Mouse (Mus musculus) embryonic facial prominence, embryonic 12.5 days (tissue): ENCODE data around the gene Sf3a3. TPM values are rescaled to one million over a fixed set of nuclear protein-coding genes. Genes with fewer than 3 reads are reported as not detected.

ENCODE experiments used
- ATAC-seq: fragments of 200-750 bp; cut with Nextera tagmentation; 2 replicates; pipeline ENCODE4 v1.8.0; 2017; ENCODE audit not compliant: insufficient number of reproducible peaks, insufficient read depth, low FRiP score, low TSS enrichment
- H3K27ac ChIP-seq: fragments of 300-500 bp; sonication (generic); 2 replicates; pipeline ENCODE4 v1.5.1; 2016; ENCODE audit warnings: mild to moderate bottlenecking
- H3K27me3 ChIP-seq: fragments of 300-500 bp; sonication (generic); 2 replicates; pipeline ENCODE4 v1.6.1; 2016; ENCODE audit warnings: mild to moderate bottlenecking, moderate library complexity
- H3K36me3 ChIP-seq: fragments of 300-500 bp; sonication (generic); 2 replicates; pipeline ENCODE4 v1.6.1; 2016; ENCODE audit warnings: mild to moderate bottlenecking
- H3K4me1 ChIP-seq: fragments of 300-500 bp; sonication (generic); 2 replicates; pipeline ENCODE4 v1.6.1; 2016
- H3K4me2 ChIP-seq: fragments of 300-500 bp; sonication (generic); replicated peaks from 2 replicates; pipeline ENCODE4 v1.6.1; 2016; ENCODE audit warnings: mild to moderate bottlenecking, moderate library complexity
- H3K4me3 ChIP-seq: fragments of 300-500 bp; sonication (generic); 2 replicates; pipeline ENCODE4 v1.5.1; 2016; ENCODE audit warnings: mild to moderate bottlenecking
- H3K9ac ChIP-seq: fragments of 300-500 bp; sonication (generic); 2 replicates; pipeline ENCODE4 v1.6.1; 2016; ENCODE audit warnings: mild to moderate bottlenecking, moderate library complexity
- H3K9me3 ChIP-seq: fragments of 300-500 bp; sonication (generic); 2 replicates; pipeline ENCODE4 v1.6.1; 2016; ENCODE audit warnings: mild to moderate bottlenecking, moderate library complexity
- WGBS: fragments of 180-500 bp; shearing (Covaris S2); methylation state at CpG from one replicate; pipeline ENCODE4 v1.1.7; 2016; 5-methylcytosine and 5-hydroxymethylcytosine counted together
- polyA plus RNA-seq: library from polyadenylated mRNA; unstranded; fragments of >200 nt; fragmentation: Nextera tagmentation; extraction: Ambion mirVana; gene quantifications from 2 replicates; pipeline ENCODE4 v1.2.1, GENCODE M21; 2016

Gene Sf3a3
- polyA plus RNA-seq, 1 experiment from 2014 or later, result 210 TPM

DNA sequence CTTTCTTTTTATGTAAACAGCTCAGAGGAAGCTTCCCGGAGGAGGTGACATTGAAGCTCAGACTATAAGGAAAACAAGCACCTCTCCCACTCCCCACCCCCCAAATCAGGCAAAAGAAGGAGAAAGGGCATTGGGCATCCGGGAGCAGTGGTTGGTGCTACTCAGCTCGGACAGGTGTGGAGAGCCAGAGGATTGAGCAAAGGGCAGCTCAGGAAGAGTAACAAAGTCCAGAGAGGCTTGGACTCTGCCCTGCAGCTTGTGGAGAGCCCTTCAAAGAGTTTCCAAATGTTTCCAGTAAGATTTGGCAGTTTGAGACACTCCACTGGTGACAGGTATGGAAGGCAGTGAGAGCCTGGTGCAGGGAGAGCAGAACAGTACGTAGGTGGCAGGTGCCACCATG lies 33.3 kb downstream of the Sf3a3 start:
- WGBS, result 59% methylated on average over 4 of the region's 4 CpGs
- no peak for ATAC-seq
- no peaks in the 10 kb centered on the region for H3K27me3 ChIP-seq

DNA sequence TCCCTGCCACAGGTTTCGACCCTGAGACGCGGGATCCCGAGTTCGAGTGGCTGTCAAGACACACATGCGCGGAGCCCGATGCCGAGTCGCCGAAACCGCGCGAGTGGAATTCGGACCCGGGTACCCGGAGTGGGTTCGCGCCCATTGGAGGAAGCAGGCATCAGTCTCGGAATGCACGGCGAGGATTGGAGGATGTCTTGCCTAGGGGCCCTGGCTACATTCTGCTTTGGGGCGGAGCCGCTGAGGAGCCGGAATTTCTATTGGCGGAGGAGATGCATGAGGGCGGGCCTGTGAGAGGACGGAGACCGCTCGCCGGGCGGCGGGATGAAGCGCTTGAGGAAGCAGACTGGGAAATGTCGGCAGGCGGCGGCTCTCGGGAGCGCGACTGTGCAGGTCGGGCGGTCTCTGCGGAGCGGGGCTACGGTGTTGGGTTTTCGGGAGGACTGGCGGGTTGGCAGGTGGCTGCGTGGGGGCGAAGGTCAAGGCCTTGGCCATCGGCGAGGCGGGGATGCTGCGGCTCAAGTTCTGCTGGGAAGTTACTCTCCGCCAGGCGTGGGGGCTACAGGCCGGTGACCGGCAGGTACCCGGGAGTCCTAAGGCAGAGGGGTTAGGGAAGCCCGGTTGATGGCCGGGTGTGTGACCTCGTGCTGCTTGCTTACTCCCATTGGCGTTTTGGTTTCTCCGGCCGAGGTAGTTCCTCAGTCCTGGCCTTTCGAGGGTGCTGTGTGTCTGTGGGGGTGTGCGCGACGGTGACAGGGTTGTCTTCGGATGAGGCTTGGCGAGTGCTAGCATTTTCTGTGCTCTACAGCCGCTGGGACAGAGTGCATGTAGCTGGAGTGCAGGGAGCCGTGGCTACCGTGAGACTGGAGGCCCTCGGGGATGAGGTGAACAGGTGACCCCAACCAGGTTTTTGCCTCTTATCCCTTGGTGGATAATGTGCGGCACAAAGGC lies 37.0 kb downstream of the Sf3a3 start:
- H3K27ac ChIP-seq, result no peak overlapping the region
- no peaks in the 10 kb centered on the region for H3K27me3 ChIP-seq
- H3K9ac ChIP-seq, result peak overlapping the region; percentile 80
- H3K4me3 ChIP-seq, result peak overlapping the region; percentile 79
- no peaks in the 10 kb centered on the region for H3K9me3 ChIP-seq
- peak; percentile 98 for ATAC-seq
- H3K4me1 ChIP-seq, result peaks cover 26% of the 10 kb centered on the region
- peak overlapping the region; percentile 96 for H3K4me2 ChIP-seq
- WGBS, result under 1% methylated on average over 75 of the region's 75 CpGs
- no peaks in the 10 kb centered on the region for H3K36me3 ChIP-seq

More for the DNA sequence above, 33.3 kb downstream of the Sf3a3 start:
- Histone ChIP-seq H3K9me3 (no peaks in the 10 kb centered on the region), H3K4me1 (peaks cover 17% of the 10 kb centered on the region), H3K9ac (no peak overlapping the region), H3K27ac (no peak overlapping the region), H3K36me3 (no peaks in the 10 kb centered on the region), H3K4me2 (no peak overlapping the region), H3K4me3 (no peak overlapping the region)

DNA sequence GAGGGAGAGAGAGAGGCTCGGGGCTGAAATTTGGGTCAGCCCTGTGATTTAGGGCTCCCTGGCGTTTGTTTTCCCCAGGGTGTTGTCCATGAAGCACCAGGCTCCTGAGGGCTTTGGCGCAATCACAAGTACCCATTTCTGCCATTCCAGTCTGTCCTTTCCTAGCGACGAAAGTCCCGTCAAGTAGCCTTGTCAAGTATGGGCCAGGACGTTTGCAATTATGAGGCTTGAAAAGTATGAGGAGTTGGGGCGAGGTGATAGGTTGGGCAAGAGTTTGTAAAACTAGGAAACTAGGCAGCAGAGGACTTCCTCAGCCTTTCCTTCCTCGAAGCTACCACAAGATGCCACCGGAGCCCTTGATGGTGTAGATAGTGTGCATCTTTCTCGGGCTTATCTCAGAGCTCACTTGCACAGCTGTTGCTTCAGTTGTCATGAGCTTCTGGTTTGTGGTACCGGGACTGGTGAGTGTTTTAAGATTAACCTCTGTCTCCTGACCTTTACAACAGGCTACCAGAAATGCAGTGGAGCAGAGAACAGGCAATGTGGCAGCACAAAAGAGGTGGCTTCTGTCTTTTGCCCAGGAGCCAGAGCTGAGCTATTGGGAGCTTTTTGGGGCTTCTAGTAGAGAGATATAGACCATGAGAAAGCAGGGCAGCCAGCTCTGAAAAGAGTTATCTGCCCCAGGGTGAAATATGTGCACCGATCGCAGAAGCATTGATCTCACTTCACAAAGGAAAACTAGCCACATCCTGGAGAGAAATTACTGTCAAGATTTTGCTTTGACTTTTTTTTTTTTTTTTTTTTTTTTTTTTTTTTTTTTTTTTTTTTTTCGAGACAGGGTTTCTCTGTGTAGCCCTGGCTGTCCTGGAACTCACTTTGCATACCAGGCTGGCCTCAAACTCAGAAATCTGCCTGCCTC lies 38.0 kb downstream of the Sf3a3 start:
- Histone ChIP-seq H3K4me1 (peaks cover 26% of the 10 kb centered on the region), H3K9me3 (no peaks in the 10 kb centered on the region), H3K4me3 (peak overlapping the region; percentile 79), H3K4me2 (peak overlapping the region; percentile 96), H3K27me3 (no peaks in the 10 kb centered on the region), H3K36me3 (no peaks in the 10 kb centered on the region), H3K9ac (peak overlapping the region; percentile 80), H3K27ac (no peak overlapping the region)
- WGBS, result 14% methylated on average over 15 of the region's 15 CpGs
- no peak for ATAC-seq

DNA sequence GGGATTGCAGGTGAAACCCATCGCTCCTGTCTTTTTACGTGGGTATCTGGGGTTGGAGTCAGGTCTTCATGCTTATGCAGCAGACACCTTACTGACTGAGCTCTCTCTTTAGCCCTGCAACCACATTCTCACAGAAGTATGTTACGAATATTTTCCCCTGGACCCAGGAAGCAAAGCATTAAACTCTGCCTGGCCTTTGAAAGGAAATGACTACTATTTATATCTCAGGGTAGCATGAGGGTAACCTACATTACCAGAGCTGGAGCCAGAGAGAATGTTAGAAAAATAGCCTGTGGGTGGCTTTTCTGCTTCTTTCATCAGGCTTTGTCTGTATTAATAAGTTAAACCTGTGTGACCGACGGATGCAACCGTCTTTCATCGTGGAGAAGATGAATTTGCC lies 41.0 kb downstream of the Sf3a3 start:
- no peak overlapping the region for H3K9ac ChIP-seq
- no peaks in the 10 kb centered on the region for H3K9me3 ChIP-seq
- no peak for ATAC-seq
- H3K4me3 ChIP-seq, result no peak overlapping the region
- H3K4me1 ChIP-seq, result peaks cover 24% of the 10 kb centered on the region
- no peak overlapping the region for H3K4me2 ChIP-seq
- H3K27ac ChIP-seq, result no peak overlapping the region
- H3K36me3 ChIP-seq, result no peaks in the 10 kb centered on the region
- no peaks in the 10 kb centered on the region for H3K27me3 ChIP-seq
- WGBS, result 54% methylated on average over 7 of the region's 7 CpGs

DNA sequence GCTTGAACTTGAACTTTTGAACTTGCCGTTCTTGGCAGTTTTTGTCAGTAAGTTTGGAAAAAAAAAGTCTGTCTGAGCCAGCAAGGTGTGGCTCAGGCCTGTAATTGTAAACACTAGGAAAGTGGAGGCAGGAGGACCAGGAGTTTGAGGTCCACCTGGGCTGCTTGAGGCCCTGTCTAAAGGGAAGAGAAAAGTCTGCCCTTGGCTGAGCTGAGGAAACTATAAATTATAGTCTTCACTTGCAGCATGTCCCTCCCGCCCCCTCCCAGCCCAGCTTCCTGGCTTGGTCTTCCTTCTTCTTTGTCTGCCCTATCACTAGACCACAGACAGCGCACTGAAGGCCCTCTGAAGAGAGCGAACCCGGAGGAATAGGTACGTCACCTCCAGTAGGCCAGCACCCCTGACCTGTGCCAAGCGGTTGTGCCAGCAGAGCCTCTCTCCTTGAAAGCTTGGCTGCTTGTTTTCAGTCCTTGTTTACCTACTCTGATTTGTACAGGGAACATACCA lies 44.8 kb downstream of the Sf3a3 start:
- no peak overlapping the region for H3K4me3 ChIP-seq
- no peak for ATAC-seq
- H3K9ac ChIP-seq, result no peak overlapping the region
- H3K27me3 ChIP-seq, result no peaks in the 10 kb centered on the region
- H3K36me3 ChIP-seq, result no peaks in the 10 kb centered on the region
- peaks cover 10% of the 10 kb centered on the region; the same call in 1 of the 2 replicates for H3K4me1 ChIP-seq
- no peak overlapping the region for H3K27ac ChIP-seq
- no peaks in the 10 kb centered on the region for H3K9me3 ChIP-seq
- H3K4me2 ChIP-seq, result no peak overlapping the region
- 92% methylated on average over 7 of the region's 7 CpGs for WGBS

DNA sequence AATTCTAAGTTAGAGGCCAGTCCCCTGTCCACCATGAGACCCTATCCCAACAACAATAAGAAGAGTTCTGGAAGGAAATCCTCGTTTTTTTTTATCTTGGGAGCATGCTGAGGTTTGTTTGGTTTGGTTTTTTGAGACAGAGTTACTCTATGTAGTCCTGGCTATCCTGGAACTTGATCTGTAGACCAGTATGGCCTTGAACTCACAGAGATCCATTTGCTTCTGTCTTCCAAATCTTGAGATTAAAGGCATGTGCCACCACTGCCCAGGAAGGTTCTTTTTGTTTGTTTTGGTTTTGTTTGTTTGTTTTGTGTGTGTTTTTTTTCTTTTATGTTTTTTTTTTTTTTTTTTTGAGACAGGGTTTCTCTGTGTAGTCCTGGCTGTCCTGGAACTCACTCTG lies 46.6 kb downstream of the Sf3a3 start:
- Histone ChIP-seq H3K4me2 (no peak overlapping the region), H3K4me1 (no peaks in the 10 kb centered on the region), H3K9me3 (no peaks in the 10 kb centered on the region), H3K4me3 (no peak overlapping the region), H3K9ac (no peak overlapping the region), H3K27ac (no peak overlapping the region), H3K27me3 (no peaks in the 10 kb centered on the region), H3K36me3 (no peaks in the 10 kb centered on the region)
- WGBS, result 46% methylated on average over 1 of the region's 1 CpGs
- no peak for ATAC-seq

DNA sequence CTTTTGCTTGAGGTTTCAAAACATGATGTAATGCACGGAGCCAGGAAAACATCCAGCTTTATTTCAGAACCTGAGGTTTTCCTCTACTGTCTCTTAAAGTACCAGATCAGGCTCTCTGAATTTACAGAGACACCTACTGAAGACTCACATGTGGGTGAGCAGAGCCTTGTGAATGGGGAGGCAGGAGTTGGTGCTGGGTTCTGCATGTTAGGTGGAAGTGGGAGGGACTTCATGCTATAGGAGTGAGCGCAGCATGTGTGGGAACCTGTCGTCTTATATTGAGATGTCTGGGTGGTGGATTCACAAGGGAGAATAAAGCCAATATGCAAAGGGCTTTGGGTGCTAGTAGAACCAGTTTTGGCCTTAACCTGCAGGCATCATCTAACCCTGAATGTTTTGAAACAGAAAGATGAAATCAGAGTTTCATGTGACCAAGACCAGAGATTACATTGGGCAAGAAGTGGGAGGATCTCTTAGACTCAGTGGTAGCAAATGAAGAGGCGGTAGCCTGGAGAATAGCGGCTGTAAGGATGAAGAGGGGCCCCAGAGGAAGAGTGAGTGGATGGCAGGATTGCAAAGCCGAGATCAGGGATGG lies 48.4 kb downstream of the Sf3a3 start:
- H3K9ac ChIP-seq, result no peak overlapping the region
- ATAC-seq, result no peak
- no peaks in the 10 kb centered on the region for H3K36me3 ChIP-seq
- no peaks in the 10 kb centered on the region for H3K4me1 ChIP-seq
- no peak overlapping the region for H3K27ac ChIP-seq
- H3K27me3 ChIP-seq, result no peaks in the 10 kb centered on the region
- no peak overlapping the region for H3K4me2 ChIP-seq
- H3K4me3 ChIP-seq, result no peak overlapping the region
- WGBS, result 84% methylated on average over 6 of the region's 6 CpGs
- no peaks in the 10 kb centered on the region for H3K9me3 ChIP-seq

DNA sequence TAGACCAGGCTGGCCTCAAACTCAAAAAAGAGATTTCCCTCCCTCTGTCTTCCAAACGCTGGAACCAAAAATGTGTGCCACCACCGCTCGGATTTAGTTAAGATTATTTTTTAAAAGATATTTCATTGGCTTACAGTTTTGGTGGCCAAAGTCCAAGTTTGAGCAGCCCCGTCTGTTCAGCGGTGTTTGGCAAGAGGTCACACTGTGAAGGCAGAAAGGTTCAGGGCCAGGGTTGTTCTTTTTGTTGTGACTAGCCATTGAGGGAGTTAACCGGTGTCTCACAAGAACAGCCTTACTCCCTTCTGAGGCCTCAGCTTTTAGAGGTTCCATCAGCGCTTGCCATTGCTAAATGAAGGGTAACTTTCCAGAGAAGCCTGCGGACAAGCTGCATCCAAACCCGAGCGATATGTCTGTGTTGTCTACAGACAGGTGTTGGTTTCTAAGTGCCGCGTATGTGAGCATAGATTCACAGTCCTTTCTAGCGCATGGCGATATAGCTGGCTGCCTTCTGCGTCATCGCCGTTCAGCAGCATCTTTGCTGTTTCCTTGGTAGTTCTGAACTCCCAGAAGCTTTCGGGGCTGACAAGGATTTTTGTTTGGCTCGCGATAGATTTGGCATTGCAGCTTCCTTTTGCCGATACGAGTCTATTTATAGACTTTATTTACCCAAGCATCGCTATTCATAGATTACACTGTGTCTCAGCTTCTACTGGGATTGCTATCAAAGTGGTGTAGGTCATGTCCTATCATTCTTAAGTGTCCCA lies 51.4 kb downstream of the Sf3a3 start:
- 92% methylated on average over 23 of the region's 23 CpGs for WGBS
- H3K27ac ChIP-seq, result no peak overlapping the region

DNA sequence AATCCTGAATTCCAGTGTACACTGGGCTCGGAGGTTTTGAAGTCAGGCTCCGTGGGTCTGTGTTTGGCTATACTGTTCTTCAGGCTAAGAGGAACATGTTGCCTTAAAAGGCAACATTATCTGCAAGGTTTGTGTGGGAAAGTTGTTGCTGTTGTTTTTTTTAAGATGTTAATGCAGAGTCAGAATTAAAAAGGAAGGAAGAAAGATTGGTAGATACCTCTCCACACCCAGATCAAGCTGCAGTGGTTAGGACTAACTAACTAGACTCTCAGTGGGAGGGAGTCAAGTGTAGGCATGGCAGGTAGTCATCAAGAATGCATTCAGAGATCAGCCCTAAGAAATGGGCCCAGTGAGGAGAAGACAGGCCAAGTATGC lies 52.0 kb downstream of the Sf3a3 start:
- H3K36me3 ChIP-seq, result no peaks in the 10 kb centered on the region
- no peak overlapping the region for H3K4me2 ChIP-seq
- H3K9me3 ChIP-seq, result no peaks in the 10 kb centered on the region
- no peak for ATAC-seq
- no peak overlapping the region for H3K27ac ChIP-seq
- H3K4me1 ChIP-seq, result no peaks in the 10 kb centered on the region
- 88% methylated on average over 2 of the region's 2 CpGs for WGBS
- no peak overlapping the region for H3K9ac ChIP-seq
- no peaks in the 10 kb centered on the region for H3K27me3 ChIP-seq
- H3K4me3 ChIP-seq, result no peak overlapping the region

More for the DNA sequence above, 51.4 kb downstream of the Sf3a3 start:
- H3K4me1 ChIP-seq, result no peaks in the 10 kb centered on the region
- ATAC-seq, result no peak
- no peaks in the 10 kb centered on the region for H3K27me3 ChIP-seq
- no peak overlapping the region for H3K4me2 ChIP-seq
- H3K4me3 ChIP-seq, result no peak overlapping the region
- no peaks in the 10 kb centered on the region for H3K36me3 ChIP-seq
- H3K9ac ChIP-seq, result no peak overlapping the region
- no peaks in the 10 kb centered on the region for H3K9me3 ChIP-seq

DNA sequence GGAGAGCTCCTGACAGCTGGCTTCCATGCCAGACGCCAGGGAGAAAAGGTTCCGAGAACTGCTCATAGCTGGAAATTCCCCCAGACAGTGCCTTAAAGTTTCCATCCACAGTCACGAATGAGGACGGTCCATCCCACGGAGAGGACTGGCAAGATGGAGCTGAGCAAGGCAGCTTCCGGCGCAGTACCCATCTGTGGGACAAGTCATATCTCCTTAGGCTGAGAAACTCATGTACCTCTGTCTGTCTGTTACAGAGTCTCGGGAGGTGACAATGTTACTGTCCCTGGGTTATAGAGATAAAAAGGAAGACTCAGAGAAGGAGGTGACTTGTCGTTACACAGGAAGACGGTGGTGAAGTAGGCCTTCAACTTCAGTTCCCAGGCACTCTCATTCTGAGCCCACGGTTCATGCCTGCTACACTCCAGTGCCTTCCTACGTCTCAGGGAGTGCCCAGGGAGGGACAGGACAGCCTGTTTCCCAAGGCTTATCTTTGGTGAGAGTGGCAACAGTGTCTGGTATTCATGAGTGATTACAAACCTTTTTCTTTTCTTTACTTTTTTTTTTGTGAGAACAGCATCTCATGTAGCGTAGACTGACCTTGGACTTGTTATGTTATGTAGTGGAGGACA lies 54.5 kb downstream of the Sf3a3 start:
- Histone ChIP-seq H3K27me3 (no peaks in the 10 kb centered on the region), H3K4me2 (no peak overlapping the region), H3K27ac (no peak overlapping the region), H3K9ac (no peak overlapping the region), H3K9me3 (no peaks in the 10 kb centered on the region), H3K36me3 (no peaks in the 10 kb centered on the region), H3K4me3 (no peak overlapping the region), H3K4me1 (no peaks in the 10 kb centered on the region)
- 83% methylated on average over 13 of the region's 13 CpGs for whole genome bisulfite sequencing
- no peak for ATAC-seq
